Mouse (Mus musculus): ENCODE measurements at regions not wholly inside any gene's neighbourhood (a gene's known extent, or its start where the extent isn't known, plus 50 kb on each side); places are given as distances from the start of the nearest gene placed in this dataset.
"Not testable (repeated sequence)": the region's sequence is repeated elsewhere in the genome, so short reads cannot be mapped to it uniquely, and the experiment has no call there.

GRCm38 (mm10) chr16:15368383-15369163 is 51.3 kb downstream of the Gm21897 start:
- peak; percentile 82 for DNase-seq

DNA sequence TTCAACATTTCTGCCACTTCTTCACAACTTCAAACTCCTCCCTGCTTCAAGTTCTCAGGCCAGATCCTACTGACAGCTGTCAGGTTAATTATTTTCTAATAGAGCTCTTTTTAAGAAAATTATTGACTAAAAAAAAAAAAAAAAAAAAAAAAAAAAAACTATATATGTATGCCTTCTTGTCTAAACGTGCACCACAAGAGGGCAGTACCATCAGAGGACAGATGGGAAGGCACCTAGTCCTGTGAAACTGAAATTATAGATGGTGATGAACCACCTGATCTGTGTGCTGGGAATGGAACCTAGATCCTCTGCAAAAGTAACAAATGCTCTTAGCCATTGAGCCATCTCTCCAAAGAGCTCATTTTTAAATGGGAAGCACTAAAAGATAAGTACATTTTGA is 55.6 kb downstream of the Gm21897 start:
- DNase-seq: peak; percentile 31

- DNase-seq: no peak
Measured at GRCm38 (mm10) chr16:15373961-15374360, 56.7 kb downstream of the Gm21897 start.

GRCm38 (mm10) chr16:15385557-15386240 is 68.4 kb downstream of the Gm21897 start:
- DNase-seq: no peak

DNA sequence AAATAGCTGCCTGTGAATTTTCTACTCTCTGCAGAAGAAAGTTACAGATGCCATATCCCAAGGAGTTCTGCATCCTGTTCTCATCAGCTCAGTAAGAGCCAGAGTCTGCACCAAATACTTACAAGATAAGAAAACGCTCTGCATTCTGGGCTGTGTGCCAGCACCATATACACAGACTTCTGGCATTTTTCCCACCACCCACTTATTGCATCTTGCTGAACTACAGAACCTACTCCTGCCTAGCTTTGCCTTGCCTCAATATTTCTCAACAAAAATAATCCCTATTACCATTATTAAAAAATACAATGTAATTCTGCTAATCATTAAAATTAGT is 69.0 kb downstream of the Gm21897 start:
- peak; percentile 65 for DNase-seq

- peak; percentile 21 for DNase-seq
Measured at GRCm38 (mm10) chr16:15389892-15390291, 72.6 kb downstream of the Gm21897 start.

- DNase-seq: no peak
Measured at GRCm38 (mm10) chr16:15430352-15430751, 113.1 kb downstream of the Gm21897 start.

DNA sequence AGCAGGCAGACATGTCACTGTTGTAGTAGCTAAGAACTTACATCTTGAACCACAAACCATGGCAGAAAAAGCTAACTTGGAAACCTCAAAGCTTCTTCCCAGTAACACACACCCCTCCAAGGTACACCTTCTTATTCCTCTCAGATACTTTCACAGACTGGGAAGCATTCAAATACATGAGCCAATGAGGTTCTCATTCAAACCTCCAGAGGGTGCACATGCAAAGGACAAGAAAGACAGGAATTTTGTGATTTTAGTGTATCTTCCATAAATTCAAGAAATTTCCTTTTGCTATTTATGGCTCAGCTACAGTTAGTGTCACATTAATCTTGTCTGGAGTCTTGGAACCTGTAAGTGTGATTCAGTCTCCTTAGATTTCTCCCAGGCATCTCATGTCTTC is 115.4 kb downstream of the Gm21897 start:
- peak; percentile 6 for DNase-seq

DNA sequence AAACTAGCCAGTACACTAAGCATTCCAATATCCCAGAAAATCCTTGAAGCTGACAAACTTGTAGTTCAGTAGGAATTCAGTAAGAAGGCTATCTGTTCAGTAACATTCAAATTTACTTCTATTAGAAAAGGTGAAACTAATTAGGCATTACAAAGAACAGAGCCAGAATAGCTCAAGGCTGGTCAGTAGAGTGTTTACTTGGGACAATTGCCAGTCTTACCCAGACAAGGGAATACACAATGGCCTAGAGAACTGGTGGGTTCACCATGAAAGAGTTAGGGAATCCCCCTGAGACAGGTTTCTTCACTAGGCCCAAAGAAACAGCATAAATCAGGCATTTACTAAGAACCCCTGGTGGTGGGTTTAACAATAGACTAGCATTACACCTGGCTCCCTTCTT is 145.6 kb downstream of the Gm21897 start:
- DNase-seq: not testable (repeated sequence)

GRCm38 (mm10) chr16:15473875-15474274 is 156.6 kb downstream of the Gm21897 start:
- no peak for DNase-seq

DNA sequence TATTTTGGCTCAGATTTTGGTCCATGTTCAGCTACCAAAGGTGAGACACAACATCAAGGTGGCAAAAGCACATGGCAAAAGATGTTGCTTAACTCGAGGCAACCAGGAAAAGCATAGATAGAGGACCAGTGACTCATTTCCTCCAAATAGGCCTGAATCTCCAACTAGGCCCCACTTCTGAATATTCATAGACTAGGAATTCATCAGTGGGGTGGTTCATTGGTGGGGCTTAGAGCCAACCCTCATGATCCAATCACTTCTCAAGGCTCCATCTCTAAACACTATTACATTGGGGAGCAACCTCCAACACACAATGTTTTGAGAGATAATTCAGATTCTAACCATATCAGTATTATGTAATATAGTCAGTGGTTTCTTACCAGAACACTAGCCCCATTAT is 161.6 kb downstream of the Gm21897 start:
- no peak for DNase-seq

- no peak for DNase-seq
Measured at GRCm38 (mm10) chr16:15491328-15491999, 174.2 kb downstream of the Gm21897 start.

- DNase-seq: no peak
Measured at GRCm38 (mm10) chr16:15493236-15493635, 176.0 kb downstream of the Gm21897 start.
